Mouse (Mus musculus): Measurements from ENCODE around the gene Slc7a10.

- no peak for TF ChIP-seq POLR2A (IDR thresholded peaks at IDR 0.05; ENCODE audit: insufficient read depth, low read depth, low read length)
- TF ChIP-seq CTCF (IDR thresholded peaks at IDR 0.05), result no peak
Observed at GRCm38 (mm10) chr7:35154449-35154848, 31.7 kb upstream of the Slc7a10 start.

All from heart, adult 2 months (tissue).